Mouse (Mus musculus) heart, embryonic 11.5 days (tissue): ENCODE measurements around the gene Iqcn. TPM values are rescaled to one million over a fixed set of nuclear protein-coding genes. Genes with fewer than 3 reads are reported as not detected.
A peak's percentile ranks its signal among the peaks of the same experiment; 100 is the strongest.

Experiments used
- ATAC-seq: fragments of 200-750 bp; cut with Nextera tagmentation; replicated peaks from 2 replicates; pipeline ENCODE4 v1.8.0; 2017; ENCODE audit warnings: moderate library complexity; ENCODE audit not compliant: insufficient number of reproducible peaks, low FRiP score, low TSS enrichment
- H3K27ac ChIP-seq: fragments of 300-500 bp; sonication (generic); 2 replicates; pipeline ENCODE4 v1.5.1; 2014; ENCODE audit warnings: mild to moderate bottlenecking, low read depth, low read length
- H3K27me3 ChIP-seq: fragments of 300-500 bp; sonication (generic); 2 replicates; pipeline ENCODE4 v1.6.1; 2014; ENCODE audit warnings: mild to moderate bottlenecking, low read length, mixed read lengths; ENCODE audit not compliant: control insufficient read depth, insufficient read depth
- H3K36me3 ChIP-seq: fragments of 300-500 bp; sonication (generic); 2 replicates; pipeline ENCODE4 v1.6.1; 2014; ENCODE audit warnings: mild to moderate bottlenecking, low read length, moderate library complexity, mixed read lengths; ENCODE audit not compliant: control insufficient read depth, insufficient read depth
- H3K4me1 ChIP-seq: fragments of 300-500 bp; sonication (generic); 2 replicates; pipeline ENCODE4 v1.6.1; 2014; ENCODE audit warnings: low read length; ENCODE audit not compliant: control insufficient read depth, insufficient read depth
- H3K4me2 ChIP-seq: fragments of 300-500 bp; sonication (generic); 2 replicates; pipeline ENCODE4 v1.6.1; 2014; ENCODE audit warnings: mild to moderate bottlenecking, moderate library complexity
- H3K4me3 ChIP-seq: fragments of 300-500 bp; sonication (generic); 2 replicates; pipeline ENCODE4 v1.5.1; 2014; ENCODE audit warnings: low read depth, low read length
- H3K9ac ChIP-seq: fragments of 300-500 bp; sonication (generic); 2 replicates; pipeline ENCODE4 v1.6.1; 2014; ENCODE audit warnings: mild to moderate bottlenecking, low read depth, low read length, moderate library complexity
- H3K9me3 ChIP-seq: fragments of 300-500 bp; sonication (generic); replicated peaks from 2 replicates; pipeline ENCODE4 v1.6.1; 2016; ENCODE audit warnings: low read length; ENCODE audit not compliant: control insufficient read depth
- WGBS: fragments of 180-500 bp; shearing (Covaris S2); extraction: QIAGEN DNeasy Blood & Tissue Kit; methylation state at CpG from one replicate; pipeline ENCODE4 v1.1.7; 2014; ENCODE audit not compliant: insufficient replicate concordance; 5-methylcytosine and 5-hydroxymethylcytosine counted together
- polyA plus RNA-seq: library from polyadenylated mRNA; unstranded; fragments of >200 nt; fragmentation: Nextera tagmentation; extraction: Ambion mirVana; gene quantifications from 2 replicates; pipeline ENCODE4 v1.2.1, GENCODE M21; 2014

Gene Iqcn
- polyA plus RNA-seq, 1 experiment from 2014 or later = not detected

DNA sequence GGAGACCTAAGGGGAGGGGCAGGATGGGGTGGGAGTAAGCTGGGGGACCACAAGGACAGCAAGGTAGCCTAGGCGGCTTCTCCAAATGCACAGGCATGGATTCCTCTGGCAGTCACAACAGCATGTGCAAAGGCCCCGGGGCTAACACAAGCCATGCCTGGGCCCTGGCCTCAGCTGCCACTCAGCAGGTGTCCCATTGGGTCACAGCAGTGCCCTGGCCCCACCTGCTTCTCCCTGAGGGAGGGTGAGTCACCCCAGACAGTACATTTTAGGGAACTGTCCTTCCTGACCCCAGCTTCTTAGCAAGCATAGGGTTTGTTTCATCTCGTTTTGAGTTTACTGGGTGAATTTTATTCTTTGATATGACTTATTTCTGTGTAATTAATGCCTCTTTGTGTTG, 20.6 kb upstream of the Iqcn start:
- peak overlapping the region; percentile 70 for H3K9ac ChIP-seq
- peak overlapping the region; percentile 90 for H3K27ac ChIP-seq
- H3K4me2 ChIP-seq = peak overlapping the region; percentile 47
- no peaks in the 10 kb centered on the region for H3K27me3 ChIP-seq
- 73% methylated on average over 3 of the region's 3 CpGs for WGBS
- H3K9me3 ChIP-seq = no peaks in the 10 kb centered on the region
- peaks cover 14% of the 10 kb centered on the region for H3K4me1 ChIP-seq
- H3K4me3 ChIP-seq = 0 out of 2 replicates have a peak overlapping the region, but pooled peaks have one; percentile 1
- peaks cover 12% of the 10 kb centered on the region for H3K36me3 ChIP-seq
- no peak for ATAC-seq

DNA sequence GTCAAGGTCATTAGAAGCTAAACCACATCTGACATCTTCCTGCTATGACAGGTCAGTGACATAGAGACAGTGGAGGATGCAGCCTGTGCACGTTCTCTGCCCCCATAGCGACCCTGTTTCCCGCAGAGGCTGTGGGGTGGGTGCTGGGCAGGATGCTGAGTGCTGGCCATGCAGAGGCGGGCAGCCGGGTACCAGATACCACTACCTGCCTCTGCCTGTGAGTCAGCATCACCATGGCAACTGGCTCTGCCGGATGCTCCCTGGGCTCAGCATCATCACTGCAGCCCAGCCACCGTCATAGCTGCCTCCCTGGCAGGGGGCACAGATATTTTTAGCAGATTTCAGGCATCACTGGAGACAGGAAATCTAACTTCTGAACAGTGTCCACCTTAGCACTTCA, 19.0 kb upstream of the Iqcn start:
- Histone ChIP-seq H3K9me3 (no peaks in the 10 kb centered on the region), H3K27ac (no peak overlapping the region), H3K4me1 (peaks cover 14% of the 10 kb centered on the region), H3K4me2 (no peak overlapping the region), H3K4me3 (no peak overlapping the region), H3K9ac (no peak overlapping the region), H3K36me3 (peaks cover 4% of the 10 kb centered on the region; the same call in 1 of the 2 replicates), H3K27me3 (no peaks in the 10 kb centered on the region)
- ATAC-seq = no peak
- 52% methylated on average over 7 of the region's 7 CpGs for WGBS

DNA sequence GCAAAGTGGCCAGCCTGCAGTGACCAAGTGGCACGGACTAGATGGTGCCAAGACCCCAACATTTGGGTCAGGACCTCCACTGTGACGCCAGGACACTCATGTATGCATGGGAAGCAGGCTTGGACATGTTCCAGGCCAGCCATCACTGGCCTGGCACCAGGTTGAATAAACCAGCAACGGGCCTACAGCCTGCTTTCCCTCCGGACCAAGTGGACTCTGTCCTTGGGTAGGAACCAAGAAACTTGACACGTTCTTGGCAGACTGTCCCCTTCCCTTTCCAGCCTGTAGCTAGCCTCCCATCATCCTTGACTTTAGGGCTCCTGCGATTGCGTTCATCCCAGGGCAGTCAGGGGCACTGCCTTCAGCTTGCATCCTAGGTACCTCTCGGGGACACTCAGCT, 15.7 kb upstream of the Iqcn start:
- no peak overlapping the region for H3K27ac ChIP-seq
- 78% methylated on average over 8 of the region's 8 CpGs for WGBS

DNA sequence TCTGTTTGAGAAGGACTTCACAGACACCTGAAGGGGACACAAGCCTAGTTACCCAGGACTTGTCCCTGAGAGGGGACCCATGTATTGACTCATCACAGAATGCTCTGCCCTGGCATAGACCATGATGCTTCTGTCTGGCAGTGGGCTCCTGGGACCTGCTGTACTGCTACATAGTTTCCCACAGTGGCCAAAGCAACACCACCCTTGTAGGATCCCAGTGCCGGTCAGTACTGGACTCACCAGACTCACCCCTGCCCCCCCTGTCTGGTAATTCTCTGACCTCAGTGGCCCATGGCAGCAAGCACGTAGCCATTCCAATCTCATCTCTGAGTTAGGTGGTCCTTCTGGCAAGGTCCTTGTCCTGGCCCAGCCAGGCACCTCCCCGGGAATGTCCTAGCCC, 15.1 kb upstream of the Iqcn start:
- Histone ChIP-seq H3K27ac (no peak overlapping the region), H3K9ac (no peak overlapping the region), H3K36me3 (no peaks in the 10 kb centered on the region), H3K4me1 (peaks cover 9% of the 10 kb centered on the region), H3K4me2 (no peak overlapping the region), H3K9me3 (no peaks in the 10 kb centered on the region), H3K4me3 (no peak overlapping the region), H3K27me3 (no peaks in the 10 kb centered on the region)
- 78% methylated on average over 3 of the region's 3 CpGs for WGBS
- no peak for ATAC-seq

More for the DNA sequence above, 15.7 kb upstream of the Iqcn start:
- Histone ChIP-seq H3K9ac (no peak overlapping the region), H3K4me3 (no peak overlapping the region), H3K36me3 (no peaks in the 10 kb centered on the region), H3K4me2 (no peak overlapping the region), H3K27me3 (no peaks in the 10 kb centered on the region), H3K4me1 (peaks cover 13% of the 10 kb centered on the region), H3K9me3 (no peaks in the 10 kb centered on the region)
- ATAC-seq = no peak

DNA sequence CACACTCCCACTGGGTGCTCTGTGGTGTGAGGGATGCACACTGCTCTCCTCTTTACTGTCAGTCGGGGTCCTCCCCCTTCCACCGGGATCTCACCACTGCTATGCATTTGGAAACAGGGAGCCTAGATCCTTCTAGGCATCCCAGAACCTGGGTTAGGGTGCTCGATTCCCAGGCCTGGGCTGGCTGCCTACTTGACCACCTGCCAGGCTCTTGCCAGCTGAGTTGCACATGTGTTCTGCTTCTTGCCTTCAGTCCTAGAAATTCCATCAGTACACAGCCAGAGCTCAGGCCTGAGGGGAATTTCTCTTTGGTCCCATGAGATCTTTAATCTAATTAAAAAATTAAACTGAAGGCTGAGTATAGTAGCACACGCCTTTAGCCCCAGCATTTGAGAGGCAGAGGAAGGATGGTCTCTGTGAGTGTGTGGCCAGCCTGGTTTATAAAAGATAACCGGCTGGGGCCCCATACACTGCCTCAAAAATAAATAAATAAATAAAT, 13.3 kb upstream of the Iqcn start:
- H3K9ac ChIP-seq = 0 out of 2 replicates have a peak overlapping the region, but pooled peaks have one; percentile 28
- ATAC-seq = no peak
- no peak overlapping the region for H3K27ac ChIP-seq
- no peaks in the 10 kb centered on the region for H3K36me3 ChIP-seq
- no peak overlapping the region for H3K4me2 ChIP-seq
- peaks cover 9% of the 10 kb centered on the region for H3K4me1 ChIP-seq
- no peaks in the 10 kb centered on the region for H3K9me3 ChIP-seq
- no peaks in the 10 kb centered on the region for H3K27me3 ChIP-seq
- WGBS = 77% methylated on average over 5 of the region's 5 CpGs
- no peak overlapping the region for H3K4me3 ChIP-seq

DNA sequence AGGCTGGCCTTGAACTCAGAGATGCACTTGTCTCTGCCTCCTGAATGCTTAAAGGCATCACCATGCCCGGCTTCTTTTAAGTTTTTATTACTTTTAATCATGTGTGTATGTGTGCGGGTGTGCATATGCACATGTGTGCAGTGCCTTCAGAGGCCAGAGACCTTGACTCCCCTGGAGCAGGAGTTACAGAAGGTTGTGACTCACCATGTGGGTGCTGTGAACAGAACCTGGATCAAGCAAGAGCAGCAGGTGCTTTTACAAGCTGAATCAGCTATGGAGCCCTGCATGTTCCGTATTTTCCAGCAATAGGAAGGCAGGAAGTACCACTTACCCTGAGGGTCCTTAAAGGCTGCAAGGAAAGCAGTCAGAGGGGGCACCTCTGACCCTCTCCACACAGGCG, 12.0 kb upstream of the Iqcn start:
- Histone ChIP-seq H3K27ac (peak overlapping the region; percentile 57; the same call in 1 of the 2 replicates), H3K9ac (peak overlapping the region; percentile 70), H3K4me1 (peaks cover 22% of the 10 kb centered on the region), H3K36me3 (no peaks in the 10 kb centered on the region), H3K4me2 (peak overlapping the region; percentile 70), H3K27me3 (no peaks in the 10 kb centered on the region), H3K4me3 (peak overlapping the region; percentile 27; the same call in 1 of the 2 replicates), H3K9me3 (no peaks in the 10 kb centered on the region)
- ATAC-seq = no peak
- WGBS = 65% methylated on average over 4 of the region's 4 CpGs

DNA sequence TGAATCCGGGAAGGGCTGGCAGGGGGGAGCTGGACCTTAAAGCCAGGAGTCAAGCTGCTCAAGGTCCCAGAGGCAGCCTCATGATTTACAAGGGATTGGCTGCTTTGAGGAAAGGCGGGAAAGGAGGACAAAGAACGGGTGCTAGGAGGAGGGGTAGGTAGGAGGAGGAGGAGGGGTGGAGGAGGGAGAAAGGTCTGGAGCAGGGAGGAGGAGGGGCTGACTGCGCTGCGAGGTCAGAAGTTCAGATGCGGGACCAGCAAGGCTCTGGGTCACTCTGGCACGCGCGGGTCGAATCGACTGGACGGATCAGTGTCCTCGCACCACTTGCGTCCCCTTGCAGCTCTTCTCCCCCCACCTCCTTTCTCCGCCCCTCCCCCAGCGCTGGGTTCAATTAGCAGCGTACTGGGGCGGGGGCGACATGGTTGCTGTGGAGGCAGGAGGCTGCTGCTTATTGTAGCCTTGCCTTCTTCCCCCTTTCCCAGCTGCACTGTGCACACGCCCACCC, 11.5 kb upstream of the Iqcn start:
- 2% methylated on average over 17 of the region's 20 CpGs for WGBS
- Histone ChIP-seq H3K9ac (peak overlapping the region; percentile 70), H3K4me3 (peak overlapping the region; percentile 27), H3K36me3 (no peaks in the 10 kb centered on the region), H3K9me3 (no peaks in the 10 kb centered on the region), H3K4me1 (peaks cover 26% of the 10 kb centered on the region), H3K27me3 (no peaks in the 10 kb centered on the region), H3K4me2 (peak overlapping the region; percentile 70), H3K27ac (peak overlapping the region; percentile 66)
- ATAC-seq = peak; percentile 27; the same call in 1 of the 2 replicates

DNA sequence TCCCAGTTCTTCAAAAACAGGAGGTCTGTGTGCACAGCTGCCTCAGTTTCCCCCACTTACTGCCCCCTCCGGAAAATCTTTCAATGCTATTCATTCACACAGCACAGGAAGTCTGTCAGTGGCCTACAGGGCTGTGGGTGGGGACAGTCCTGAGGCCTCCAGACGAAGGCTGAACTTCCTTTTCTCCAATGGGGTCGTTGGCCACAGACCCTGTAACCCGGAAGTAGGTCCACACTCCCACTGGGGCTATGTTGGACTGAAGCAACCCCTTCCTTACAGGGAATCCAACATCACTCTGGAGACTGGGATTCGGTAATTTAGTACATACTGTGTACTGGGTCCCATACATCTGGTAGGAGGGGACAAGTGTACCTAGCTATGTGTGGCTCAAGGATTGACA, 9.6 kb upstream of the Iqcn start:
- H3K9ac ChIP-seq = no peak overlapping the region
- H3K4me2 ChIP-seq = no peak overlapping the region
- H3K4me3 ChIP-seq = no peak overlapping the region
- WGBS = 61% methylated on average over 5 of the region's 5 CpGs
- H3K4me1 ChIP-seq = peaks cover 41% of the 10 kb centered on the region
- no peaks in the 10 kb centered on the region for H3K9me3 ChIP-seq
- no peak overlapping the region for H3K27ac ChIP-seq
- no peaks in the 10 kb centered on the region for H3K27me3 ChIP-seq
- H3K36me3 ChIP-seq = no peaks in the 10 kb centered on the region
- no peak for ATAC-seq
